Mouse (Mus musculus) heart, postnatal 0 days (tissue): ENCODE data around the gene Rps19.

Source experiments
- CTCF ChIP-seq: IDR thresholded peaks from 2 replicates; pipeline ENCODE4 v1.5.1; 2016; ENCODE audit warnings: antibody characterized with exemption, control low read depth, low read depth
- EP300 ChIP-seq: IDR thresholded peaks from 2 replicates; pipeline ENCODE4 v1.6.1; 2016; ENCODE audit warnings: antibody characterized with exemption, low read depth

GRCm38 (mm10) chr7:24869080-24869479, 15.1 kb upstream of the Rps19 start:
- TF ChIP-seq EP300: no peak
- TF ChIP-seq CTCF: no peak
